Mouse (Mus musculus) cerebellum, adult 11 months (tissue): ENCODE results near the gene Mcur1.
A peak's percentile ranks its signal among the peaks of the same experiment; 100 is the strongest.

Source experiments
- DNase-seq: peaks from one replicate; pipeline ENCODE4 v3.0.0; 2022

Gene Mcur1

GRCm38 (mm10) chr13:43564733-43565132 is 4.7 kb upstream of the Mcur1 start:
- DNase-seq = no peak

GRCm38 (mm10) chr13:43562726-43563125 is 2.7 kb upstream of the Mcur1 start:
- DNase-seq = no peak

GRCm38 (mm10) chr13:43560458-43561411 is 744 bp upstream of the Mcur1 start:
- DNase-seq = no peak

- DNase-seq = no peak
Observed at GRCm38 (mm10) chr13:43558959-43559358, 1.0 kb downstream of the Mcur1 start.

- DNase-seq = no peak
Observed at GRCm38 (mm10) chr13:43558357-43558756, 1.6 kb downstream of the Mcur1 start.

GRCm38 (mm10) chr13:43556913-43557542 is 3.0 kb downstream of the Mcur1 start:
- DNase-seq = no peak

GRCm38 (mm10) chr13:43555321-43555720 is 4.7 kb downstream of the Mcur1 start:
- DNase-seq = no peak

- DNase-seq = no peak
Observed at GRCm38 (mm10) chr13:43554827-43555226, 5.2 kb downstream of the Mcur1 start.

GRCm38 (mm10) chr13:43550676-43551075 is 9.3 kb downstream of the Mcur1 start:
- no peak for DNase-seq

GRCm38 (mm10) chr13:43549870-43550269 is 10.1 kb downstream of the Mcur1 start:
- DNase-seq = no peak

- no peak for DNase-seq
Observed at GRCm38 (mm10) chr13:43549078-43549698, 10.8 kb downstream of the Mcur1 start.

- DNase-seq = no peak
Observed at GRCm38 (mm10) chr13:43548617-43549016, 11.4 kb downstream of the Mcur1 start.

- DNase-seq = peak; percentile 83
Observed at GRCm38 (mm10) chr13:43546861-43547260, 13.1 kb downstream of the Mcur1 start.

GRCm38 (mm10) chr13:43540205-43540815 is 19.7 kb downstream of the Mcur1 start:
- DNase-seq = no peak

GRCm38 (mm10) chr13:43539409-43539808 is 20.6 kb downstream of the Mcur1 start:
- no peak for DNase-seq

GRCm38 (mm10) chr13:43537854-43538253 is 22.1 kb downstream of the Mcur1 start:
- DNase-seq = no peak

GRCm38 (mm10) chr13:43534015-43534414 is 26.0 kb downstream of the Mcur1 start:
- no peak for DNase-seq

GRCm38 (mm10) chr13:43530832-43531693 is 28.9 kb downstream of the Mcur1 start:
- DNase-seq = no peak

GRCm38 (mm10) chr13:43530129-43530831 is 29.7 kb downstream of the Mcur1 start:
- DNase-seq = no peak

- DNase-seq = no peak
Observed at GRCm38 (mm10) chr13:43526289-43526688, 33.7 kb downstream of the Mcur1 start.

GRCm38 (mm10) chr13:43525363-43526134 is 34.4 kb downstream of the Mcur1 start:
- no peak for DNase-seq
